In genomic region chr16:60209151-60209550, GRCm38 (mm10) we compare ENCODE assay signal across 17 mouse cellular contexts.
"Had no signal": no experiment of that assay in that cellular context is flagged by ENCODE, and none has a peak within 500 bp of the region (broad histone marks: within the 10 kb centered on the region; RNA-seq: fewer than 3 reads in every experiment).

No protein-coding gene starts in this region.

- ATAC-seq: midbrain, embryonic 15.5 days had no signal

- DNase-seq: kidney, adult 18-20 months; kidney, adult 9 months; kidney, postnatal 14 days; kidney, postnatal 4 days; layer of hippocampus, adult 9-11 months; liver, embryonic 13.5 days; lung, adult 2 months; lung, postnatal 14 days; lung, postnatal 4 days; right cerebral cortex, postnatal 25 days; spleen, adult 18-20 months; thymus, postnatal 36 days had no signal

- H3K4me1 ChIP-seq: liver, embryonic 13.5 days; midbrain, embryonic 15.5 days; neural tube, embryonic 13.5 days; stomach, embryonic 15.5 days had no signal

- H3K4me2 ChIP-seq: liver, embryonic 13.5 days; midbrain, embryonic 11.5 days; midbrain, embryonic 15.5 days; neural tube, embryonic 13.5 days; stomach, embryonic 15.5 days had no signal

- H3K4me3 ChIP-seq: liver, embryonic 13.5 days; midbrain, embryonic 15.5 days; myocyte; neural tube, embryonic 13.5 days; stomach, embryonic 15.5 days had no signal

- H3K9ac ChIP-seq: liver, embryonic 13.5 days; midbrain, embryonic 15.5 days; neural tube, embryonic 13.5 days; stomach, embryonic 15.5 days had no signal

- H3K27me3 ChIP-seq: liver, embryonic 13.5 days; midbrain, embryonic 15.5 days; neural tube, embryonic 13.5 days; stomach, embryonic 15.5 days had no signal

- H3K27ac ChIP-seq: liver, embryonic 13.5 days; midbrain, embryonic 15.5 days; neural tube, embryonic 13.5 days; stomach, embryonic 15.5 days had no signal

- H3K9me3 ChIP-seq: liver, embryonic 13.5 days; midbrain, embryonic 15.5 days; neural tube, embryonic 13.5 days; stomach, embryonic 15.5 days had no signal

- H3K36me3 ChIP-seq: liver, embryonic 13.5 days; midbrain, embryonic 15.5 days; neural tube, embryonic 13.5 days; stomach, embryonic 15.5 days had no signal
